Mouse (Mus musculus): Measurements from ENCODE around the gene Drosha.

- TF ChIP-seq POLR2A (IDR thresholded peaks at IDR 0.05; ENCODE audit: borderline replicate concordance, low read depth, low read length) = no peak
- no peak for TF ChIP-seq CTCF (IDR thresholded peaks at IDR 0.05; ENCODE audit: low read depth, low read length)
These were observed 79.8 kb downstream of the Drosha start for GRCm38 (mm10) chr15:12904442-12904841.

Data from bone marrow macrophage, adult 2 months (primary cell).